Mouse (Mus musculus) cerebellum, adult 2 months (tissue): Measurements from ENCODE around the gene Sct. TPM values are rescaled to one million over a fixed set of nuclear protein-coding genes. Genes with fewer than 3 reads are reported as not detected.
A peak's percentile ranks its signal among the peaks of the same experiment; 100 is the strongest.
"Not testable (repeated sequence)": the region's sequence is repeated elsewhere in the genome, so short reads cannot be mapped to it uniquely, and the experiment has no call there.

ENCODE experiments used
- DNase-seq, 2 experiments: peaks; one replicate each; pipeline ENCODE4 v3.0.0; 2021
- H3K27ac ChIP-seq: fragments of 200-500 bp; 2 replicates; pipeline ENCODE4 v1.5.1; 2012; ENCODE audit warnings: low read length, control low read depth, inconsistent platforms; ENCODE audit not compliant: insufficient read depth
- H3K27me3 ChIP-seq: fragments of 200-500 bp; 2 replicates; pipeline ENCODE4 v1.6.1; 2012; ENCODE audit warnings: inconsistent platforms, mild to moderate bottlenecking, low read length, moderate library complexity; ENCODE audit not compliant: control insufficient read depth, insufficient read depth
- H3K4me1 ChIP-seq: fragments of 200-500 bp; 2 replicates; pipeline ENCODE4 v1.6.1; 2011; ENCODE audit warnings: low read length; ENCODE audit not compliant: control insufficient read depth, insufficient read depth
- H3K4me3 ChIP-seq: fragments of 200-500 bp; replicated peaks from 2 replicates; pipeline ENCODE3; 2011; ENCODE audit warnings: mild to moderate bottlenecking, low read depth, low read length, control low read depth; ENCODE audit not compliant: insufficient read depth
- CTCF ChIP-seq: fragments of 200-500 bp; IDR thresholded peaks from 2 replicates; pipeline ENCODE4 v1.5.1; 2011; ENCODE audit warnings: low read depth, mild to moderate bottlenecking, control low read depth, low read length, moderate library complexity, borderline replicate concordance; ENCODE audit not compliant: insufficient read depth
- POLR2A ChIP-seq: fragments of 200-500 bp; IDR thresholded peaks from 2 replicates; pipeline ENCODE4 v1.6.1; 2011; ENCODE audit warnings: low read length, control low read depth, borderline replicate concordance; ENCODE audit not compliant: insufficient read depth
- WGBS: fragments of 180-500 bp; shearing (Covaris S2); methylation state at CpG from one replicate; pipeline ENCODE4 v1.1.7; 2018; 5-methylcytosine and 5-hydroxymethylcytosine counted together
- polyA plus RNA-seq: library from polyadenylated mRNA; depleted of rRNA; stranded (reverse); fragments of >200 nt; gene quantifications from 2 replicates; pipeline ENCODE4 v1.2.3, GENCODE M21; 2012

The Sct gene
- polyA plus RNA-seq, 1 experiment, result 1.0 TPM

- TF ChIP-seq CTCF (no peak), POLR2A (no peak)
These were observed 13.6 kb downstream of the Sct start for GRCm38 (mm10) chr7:141265411-141265738.

DNA sequence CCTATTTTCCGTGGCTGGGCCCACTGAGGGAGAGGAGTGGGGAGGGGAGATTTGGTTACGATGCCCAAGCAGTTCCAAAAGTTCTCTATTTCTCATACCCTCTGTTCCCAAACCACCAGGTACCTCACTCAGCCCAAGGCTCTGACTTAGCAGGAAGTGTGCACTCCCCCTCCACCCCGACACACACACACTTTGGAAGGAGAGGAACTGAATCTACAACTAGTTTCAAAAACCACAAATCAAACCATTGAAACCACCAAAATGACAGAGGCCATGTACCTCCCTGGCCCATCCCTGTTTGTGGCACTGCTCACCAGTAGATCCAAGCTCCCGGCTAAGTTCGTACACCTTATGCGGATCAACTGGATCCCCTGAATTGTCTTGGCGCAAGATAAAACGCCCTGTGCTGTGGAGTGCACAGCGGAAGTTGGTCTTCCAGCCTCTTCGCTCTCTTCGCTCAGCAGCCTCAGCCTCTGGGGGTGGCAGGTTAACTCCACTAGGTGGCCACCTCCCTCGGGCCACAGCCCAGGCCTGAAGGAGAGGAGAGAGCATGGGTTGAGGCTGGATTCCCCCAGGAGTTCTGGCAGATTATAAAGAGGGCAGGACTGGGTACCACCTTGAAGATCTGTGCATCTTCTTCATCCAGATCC, 14.0 kb downstream of the Sct start:
- DNase-seq, result no peak
- Histone ChIP-seq H3K27me3 (no peaks in the 10 kb centered on the region), H3K4me3 (no peak overlapping the region), H3K4me1 (no peaks in the 10 kb centered on the region), H3K27ac (no peak overlapping the region)
- 37% methylated on average over 12 of the region's 12 CpGs for WGBS
- peak; percentile 52 for TF ChIP-seq CTCF
- no peak for TF ChIP-seq POLR2A

More at GRCm38 (mm10) chr7:141265411-141265738, 13.6 kb downstream of the Sct start:
- DNase-seq, result no peak
- no peak overlapping the region for H3K27ac ChIP-seq
- H3K4me3 ChIP-seq, result no peak overlapping the region
- no peaks in the 10 kb centered on the region for H3K27me3 ChIP-seq
- WGBS, result 29% methylated on average over 11 of the region's 11 CpGs
- no peaks in the 10 kb centered on the region for H3K4me1 ChIP-seq

DNA sequence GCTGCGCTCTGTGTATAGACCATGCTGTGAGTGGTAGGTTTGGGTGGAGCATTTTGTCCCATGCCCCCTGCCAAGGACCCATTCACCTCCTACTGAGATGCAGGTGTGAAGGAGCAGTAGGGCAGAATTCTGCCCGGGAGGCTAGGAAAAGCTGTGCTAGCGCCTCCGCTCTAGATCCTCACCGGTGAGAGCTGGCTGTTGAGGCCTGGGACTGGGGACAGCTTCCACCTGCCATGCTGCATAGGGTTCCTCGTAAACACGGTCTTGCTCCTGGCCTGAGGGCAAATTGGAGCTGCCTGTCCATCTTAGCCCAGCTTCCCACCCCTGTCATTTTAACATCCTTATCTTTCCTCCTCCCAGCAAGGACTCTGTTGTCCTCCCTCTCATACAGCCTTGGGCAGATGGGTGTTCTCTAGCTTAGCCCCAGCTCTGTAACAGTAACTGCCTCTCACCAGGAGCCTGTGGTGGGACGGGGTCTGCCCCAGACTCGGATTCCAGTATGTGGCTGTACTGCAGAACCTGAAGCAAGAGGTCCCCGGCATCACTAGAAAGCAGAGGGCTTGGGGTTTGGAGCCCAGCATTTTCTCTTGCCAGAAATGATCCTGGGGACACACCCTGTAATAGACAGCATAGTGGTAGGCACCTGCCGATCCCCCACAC, 14.8 kb downstream of the Sct start:
- no peaks in the 10 kb centered on the region for H3K27me3 ChIP-seq
- TF ChIP-seq POLR2A (no peak), CTCF (no peak)
- 69% methylated on average over 11 of the region's 11 CpGs for WGBS
- no peak overlapping the region for H3K27ac ChIP-seq
- H3K4me3 ChIP-seq, result no peak overlapping the region
- H3K4me1 ChIP-seq, result no peaks in the 10 kb centered on the region
- DNase-seq, result no peak

DNA sequence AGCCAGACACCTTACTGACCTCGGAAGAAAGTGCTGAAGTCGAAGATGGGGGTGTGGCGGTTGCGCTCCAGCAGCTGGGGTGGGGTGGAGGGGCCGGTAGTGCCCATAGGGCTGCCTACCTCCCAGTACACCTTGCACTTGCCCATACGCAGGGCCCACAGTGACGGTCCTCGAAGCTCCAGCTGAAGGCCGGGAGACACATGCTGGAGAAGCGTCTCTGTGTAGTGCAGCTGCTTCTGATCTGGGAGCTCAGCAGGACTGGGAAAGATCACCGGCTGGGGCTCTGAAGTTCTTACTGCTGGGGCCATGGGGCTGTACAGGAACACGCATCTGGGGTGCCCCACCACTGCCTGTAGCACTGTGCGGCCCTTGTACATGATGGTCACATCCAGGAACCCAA, 15.3 kb downstream of the Sct start:
- TF ChIP-seq POLR2A (no peak), CTCF (no peak)
- no peak overlapping the region for H3K4me3 ChIP-seq
- 84% methylated on average over 13 of the region's 13 CpGs for WGBS

DNA sequence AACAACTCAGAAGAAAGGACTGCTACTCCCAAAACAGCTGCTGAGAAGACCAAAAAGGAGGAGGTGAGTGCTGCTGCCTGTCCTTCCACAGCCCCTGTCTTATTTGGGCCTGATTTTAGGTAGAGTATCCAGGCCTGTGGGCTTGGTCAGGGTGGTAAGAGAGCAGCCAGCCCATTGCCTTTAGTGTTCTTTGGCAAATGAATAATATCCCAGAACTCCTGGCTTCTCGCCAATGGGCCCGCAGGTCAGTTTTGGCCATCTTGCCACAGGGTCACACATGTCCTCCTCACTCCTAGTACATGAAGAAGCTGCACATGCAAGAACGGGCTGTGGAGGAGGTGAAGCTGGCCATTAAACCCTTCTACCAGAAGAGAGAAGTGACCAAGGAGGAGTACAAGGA, 17.5 kb downstream of the Sct start:
- TF ChIP-seq POLR2A (no peak), CTCF (no peak)
- Histone ChIP-seq H3K4me3 (no peak overlapping the region), H3K4me1 (no peaks in the 10 kb centered on the region), H3K27ac (no peak overlapping the region), H3K27me3 (no peaks in the 10 kb centered on the region)
- WGBS, result 54% methylated on average over 3 of the region's 3 CpGs
- peak in 1 of 2 experiments; percentile 35 for DNase-seq

More for the DNA sequence above, 15.3 kb downstream of the Sct start:
- Histone ChIP-seq H3K27ac (no peak overlapping the region), H3K4me1 (no peaks in the 10 kb centered on the region), H3K27me3 (no peaks in the 10 kb centered on the region)
- DNase-seq, result no peak

- Histone ChIP-seq H3K4me3 (no peak overlapping the region), H3K27me3 (no peaks in the 10 kb centered on the region), H3K27ac (no peak overlapping the region), H3K4me1 (no peaks in the 10 kb centered on the region)
- no peak for TF ChIP-seq POLR2A
- TF ChIP-seq CTCF, result no peak
- no peak for DNase-seq
- 84% methylated on average over 10 of the region's 10 CpGs for WGBS
These were observed 22.8 kb downstream of the Sct start for GRCm38 (mm10) chr7:141256159-141256558.

DNA sequence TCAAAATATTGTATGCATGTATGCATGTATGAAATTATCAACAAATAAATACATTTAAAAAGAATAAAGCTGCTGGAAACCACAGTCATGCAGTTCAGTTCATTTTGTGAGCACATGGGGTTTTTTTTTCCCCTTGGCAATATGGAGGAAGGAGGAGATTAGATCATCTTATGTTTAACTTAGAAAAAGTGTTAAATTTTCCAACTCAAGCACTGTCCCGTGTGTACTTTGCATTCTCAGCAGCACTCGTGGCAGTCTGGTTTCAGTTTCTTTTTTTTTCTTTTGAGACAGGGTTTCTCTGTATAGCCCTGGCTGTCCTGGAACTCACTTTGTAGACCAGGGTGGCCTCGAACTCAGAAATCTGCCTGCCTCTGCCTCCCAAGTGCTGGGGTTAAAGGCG, 28.4 kb downstream of the Sct start:
- not testable (repeated sequence) for DNase-seq, H3K4me1 ChIP-seq
- WGBS, result 89% methylated on average over 4 of the region's 4 CpGs

GRCm38 (mm10) chr7:141231551-141231950, 47.4 kb downstream of the Sct start:
- Histone ChIP-seq H3K27me3 (no peaks in the 10 kb centered on the region), H3K4me1 (peaks cover 12% of the 10 kb centered on the region), H3K27ac (no peak overlapping the region), H3K4me3 (no peak overlapping the region)
- 91% methylated on average over 10 of the region's 10 CpGs for WGBS
- DNase-seq, result no peak
- TF ChIP-seq CTCF, result no peak
- no peak for TF ChIP-seq POLR2A

More for the DNA sequence above, 28.4 kb downstream of the Sct start:
- H3K27me3 ChIP-seq, H3K4me3 ChIP-seq, H3K27ac ChIP-seq: not testable (repeated sequence)
